ENCODE assay signal across 25 mouse cellular contexts in genomic region chr4:108841920-108842578, GRCm38 (mm10). TPM values are rescaled to one million over a fixed set of nuclear protein-coding genes. Genes with fewer than 3 reads are reported as not detected.
DNase-seq lines count a peak whose midpoint lies in the region; ATAC-seq and TF ChIP-seq lines count a peak whose summit lies in the region.
"Had no signal": no experiment of that assay in that cellular context is flagged by ENCODE, and none has a peak within 500 bp of the region (broad histone marks: within the 10 kb centered on the region; RNA-seq: fewer than 3 reads in every experiment).

No protein-coding gene starts in this region.

- TF ChIP-seq POLR2A in liver, adult 2 months (IDR thresholded peaks at IDR 0.05; ENCODE audit: extremely low read depth, insufficient read depth, low read length), result no peak

- WGBS in heart, embryonic 13.5 days, result 62% methylated on average over 7 of the region's 7 CpGs
- 22% methylated on average over 7 of the region's 7 CpGs for WGBS in liver, adult 2 months
- 70% methylated on average over 7 of the region's 7 CpGs for WGBS in liver, embryonic 12.5 days (ENCODE audit: insufficient replicate concordance)
- WGBS in stomach, embryonic 14.5 days, result 65% methylated on average over 7 of the region's 7 CpGs

- DNase-seq in heart, postnatal 25 days (ENCODE audit: low spot score), result no peak
- peak; percentile 55 for DNase-seq in liver, adult 2 months (ENCODE audit: extremely low read depth, low read depth, low spot score)
- peak; percentile 69 for DNase-seq in yolk sac, embryonic 10.5 days (ENCODE audit: low spot score)
- no peak for DNase-seq in frontal cortex, postnatal 14 days (ENCODE audit: low spot score in 2 of 2)
- DNase-seq: adrenal gland, postnatal 10 days; B cell, adult 2 months; cerebellum, adult 11 months; cerebellum, adult 9-10 months; cerebellum, postnatal 25 days; gastrocnemius, postnatal 36 days; heart, adult 11 months; heart, postnatal 10 days had no signal

- H3K4me3 ChIP-seq in heart, embryonic 13.5 days, result no peak overlapping the region
- no peak overlapping the region for H3K4me3 ChIP-seq in liver, adult 2 months (ENCODE audit: insufficient read depth, low read depth, low read length)
- H3K4me3 ChIP-seq in liver, embryonic 12.5 days, result no peak overlapping the region
- H3K4me3 ChIP-seq in stomach, embryonic 14.5 days (ENCODE audit: low read depth, low read length), result no peak overlapping the region
- H3K4me3 ChIP-seq: embryonic facial prominence, embryonic 12.5 days; heart, embryonic 10.5 days; hindbrain, embryonic 13.5 days had no signal

- H3K9ac ChIP-seq in heart, embryonic 13.5 days, result 0 out of 2 replicates have a peak overlapping the region, but pooled peaks have one; percentile 14
- H3K9ac ChIP-seq in liver, adult 2 months (ENCODE audit: low read depth, low read length), result no peak overlapping the region
- no peak overlapping the region for H3K9ac ChIP-seq in liver, embryonic 12.5 days
- H3K9ac ChIP-seq in stomach, embryonic 14.5 days (replicated peaks; ENCODE audit: low read depth, low read length), result no peak overlapping the region
- H3K9ac ChIP-seq: embryonic facial prominence, embryonic 12.5 days; hindbrain, embryonic 13.5 days had no signal

- intact Hi-C loops in heart, postnatal 25 days (cut with DNase I), result loop anchor here (10.0 kb wide), 1 partner anchor 443 kb away; the partner anchor contains the start of gene Eps15

- peaks cover 20% of the 10 kb centered on the region for H3K36me3 ChIP-seq in heart, embryonic 13.5 days
- no peaks in the 10 kb centered on the region for H3K36me3 ChIP-seq in liver, adult 2 months (ENCODE audit: control insufficient read depth, insufficient read depth, low read length)
- H3K36me3 ChIP-seq in liver, embryonic 12.5 days, result no peaks in the 10 kb centered on the region
- no peaks in the 10 kb centered on the region for H3K36me3 ChIP-seq in stomach, embryonic 14.5 days (ENCODE audit: control insufficient read depth, insufficient read depth, low read length)

- H3K9me3 ChIP-seq in heart, embryonic 13.5 days, result no peaks in the 10 kb centered on the region
- H3K9me3 ChIP-seq in liver, embryonic 12.5 days (replicated peaks), result no peaks in the 10 kb centered on the region
- no peaks in the 10 kb centered on the region for H3K9me3 ChIP-seq in stomach, embryonic 14.5 days (ENCODE audit: control insufficient read depth, low read depth, low read length)
- H3K9me3 ChIP-seq: embryonic facial prominence, embryonic 12.5 days; heart, embryonic 10.5 days; hindbrain, embryonic 13.5 days had no signal

- H3K79me2 ChIP-seq in liver, adult 2 months (ENCODE audit: control insufficient read depth, insufficient read depth, low read length), result peaks cover 13% of the 10 kb centered on the region; the same call in 1 of the 2 replicates

- no peaks in the 10 kb centered on the region for H3K27me3 ChIP-seq in heart, embryonic 13.5 days (replicated peaks)
- no peaks in the 10 kb centered on the region for H3K27me3 ChIP-seq in liver, adult 2 months (ENCODE audit: control insufficient read depth, insufficient read depth, low read length)
- H3K27me3 ChIP-seq in liver, embryonic 12.5 days (replicated peaks), result no peaks in the 10 kb centered on the region
- no peaks in the 10 kb centered on the region for H3K27me3 ChIP-seq in stomach, embryonic 14.5 days (ENCODE audit: control insufficient read depth, insufficient read depth, low read length)
- H3K27me3 ChIP-seq: embryonic facial prominence, embryonic 12.5 days; hindbrain, embryonic 13.5 days had no signal

- ATAC-seq in heart, embryonic 13.5 days (ENCODE audit: extremely low read depth, insufficient number of reproducible peaks, low FRiP score, low TSS enrichment), result no peak
- no peak for ATAC-seq in liver, embryonic 12.5 days
- 0 out of 2 replicates have a peak, but pooled peaks have one; percentile 54 for ATAC-seq in stomach, embryonic 14.5 days (ENCODE audit: insufficient number of reproducible peaks, insufficient read depth, low FRiP score, low read depth)
- ATAC-seq: CD4-positive, CD25-positive, alpha-beta regulatory T cell, adult 4 months; forebrain, embryonic 16.5 days; hindbrain, postnatal 0 days had no signal

- H3K4me2 ChIP-seq in heart, embryonic 13.5 days, result no peak overlapping the region
- H3K4me2 ChIP-seq in liver, embryonic 12.5 days, result no peak overlapping the region
- H3K4me2 ChIP-seq in stomach, embryonic 14.5 days (replicated peaks; ENCODE audit: low read depth, low read length), result no peak overlapping the region
- H3K4me2 ChIP-seq: embryonic facial prominence, embryonic 12.5 days; hindbrain, embryonic 13.5 days had no signal

- peaks cover 38% of the 10 kb centered on the region for H3K4me1 ChIP-seq in heart, embryonic 13.5 days
- 0 out of 2 replicates have a peak, but pooled peaks cover 2% of the 10 kb centered on the region for H3K4me1 ChIP-seq in liver, adult 2 months (ENCODE audit: control insufficient read depth, insufficient read depth, low read length)
- H3K4me1 ChIP-seq in liver, embryonic 12.5 days, result peaks cover 14% of the 10 kb centered on the region
- 0 out of 2 replicates have a peak, but pooled peaks cover 6% of the 10 kb centered on the region for H3K4me1 ChIP-seq in stomach, embryonic 14.5 days (ENCODE audit: control insufficient read depth, insufficient read depth, low read length)
- H3K4me1 ChIP-seq: embryonic facial prominence, embryonic 12.5 days had no signal

- no peak for TF ChIP-seq CTCF in liver, adult 2 months (IDR thresholded peaks at IDR 0.05; ENCODE audit: low read depth, low read length)

- H3K27ac ChIP-seq in heart, embryonic 13.5 days (replicated peaks), result peak overlapping the region; percentile 32; the same call in 1 of the 2 replicates
- H3K27ac ChIP-seq in liver, adult 2 months (replicated peaks; ENCODE audit: insufficient read depth, low read depth, low read length), result no peak overlapping the region
- H3K27ac ChIP-seq in liver, embryonic 12.5 days, result no peak overlapping the region
- H3K27ac ChIP-seq in stomach, embryonic 14.5 days (ENCODE audit: low read length), result peak overlapping the region; percentile 28; the same call in 1 of the 2 replicates
- H3K27ac ChIP-seq: embryonic facial prominence, embryonic 12.5 days; heart, embryonic 10.5 days; hindbrain, embryonic 13.5 days; hindbrain, postnatal 0 days had no signal

RNA-seq across cellular contexts. Expression of gene Kti12, which starts 5.5 kb away (rescaled TPM):
- polyA plus RNA-seq in heart, embryonic 13.5 days (2015; fragmentation: Nextera tagmentation; extraction: Ambion mirVana), result 24.6 and 27.6 TPM in 2 replicates
- 10 to 100 TPM; 20.9 to 23.0 TPM for total RNA-seq in heart, postnatal 25 days (2021)
- 8.1 and 11.1 TPM in 2 replicates for total RNA-seq in liver, adult 2 months (2014; rRNA removed)
- 26.6 and 32.0 TPM in 2 replicates for polyA plus RNA-seq in liver, adult 2 months (2012; rRNA removed)
- polyA plus RNA-seq in liver, embryonic 12.5 days (2016; fragmentation: Nextera tagmentation; extraction: Ambion mirVana), result 71.6 and 74.7 TPM in 2 replicates
- polyA plus RNA-seq in stomach, embryonic 14.5 days (2014; fragmentation: Nextera tagmentation; extraction: Ambion mirVana), result 40.9 and 42.5 TPM in 2 replicates

RNA-seq across cellular contexts. Expression of gene A730015C16Rik, which starts 6.4 kb away (rescaled TPM):
- polyA plus RNA-seq in heart, embryonic 13.5 days (2015; fragmentation: Nextera tagmentation; extraction: Ambion mirVana), result 0.83 and 1.4 TPM in 2 replicates
- not detected for total RNA-seq in heart, postnatal 25 days (2021)
- 0.07 and 0.09 TPM in 2 replicates for total RNA-seq in liver, adult 2 months (2014; rRNA removed)
- polyA plus RNA-seq in liver, adult 2 months (2012; rRNA removed), result 0.09 and 0.37 TPM in 2 replicates
- 0.42 and 0.59 TPM in 2 replicates for polyA plus RNA-seq in liver, embryonic 12.5 days (2016; fragmentation: Nextera tagmentation; extraction: Ambion mirVana)
- polyA plus RNA-seq in stomach, embryonic 14.5 days (2014; fragmentation: Nextera tagmentation; extraction: Ambion mirVana), result 0.58 and 1.9 TPM in 2 replicates
- total RNA-seq: adrenal gland, postnatal 10 days; gastrocnemius, postnatal 36 days; heart, postnatal 10 days had no signal
- polyA plus RNA-seq: CD4-positive, CD25-positive, alpha-beta regulatory T cell, adult 4 months; cortical plate, adult 2 months had no signal

RNA-seq across cellular contexts. Expression of gene Txndc12, which starts 7.6 kb away (rescaled TPM):
- polyA plus RNA-seq in heart, embryonic 13.5 days (2015; fragmentation: Nextera tagmentation; extraction: Ambion mirVana), result 121 and 130 TPM in 2 replicates
- 10 to 100 TPM; 31.2 to 35.1 TPM for total RNA-seq in heart, postnatal 25 days (2021)
- 38.1 and 41.4 TPM in 2 replicates for total RNA-seq in liver, adult 2 months (2014; rRNA removed)
- 15.3 and 19.4 TPM in 2 replicates for polyA plus RNA-seq in liver, adult 2 months (2012; rRNA removed)
- 33.6 and 35.9 TPM in 2 replicates for polyA plus RNA-seq in liver, embryonic 12.5 days (2016; fragmentation: Nextera tagmentation; extraction: Ambion mirVana)
- polyA plus RNA-seq in stomach, embryonic 14.5 days (2014; fragmentation: Nextera tagmentation; extraction: Ambion mirVana), result 111 and 117 TPM in 2 replicates

RNA-seq across cellular contexts. Expression of gene Btf3l4, which starts 8.6 kb away (rescaled TPM):
- 163 and 171 TPM in 2 replicates for polyA plus RNA-seq in heart, embryonic 13.5 days (2015; fragmentation: Nextera tagmentation; extraction: Ambion mirVana)
- 10 to 100 TPM; 76.4 to 78.0 TPM for total RNA-seq in heart, postnatal 25 days (2021)
- 27.3 and 29.9 TPM in 2 replicates for total RNA-seq in liver, adult 2 months (2014; rRNA removed)
- 7.0 and 8.1 TPM in 2 replicates for polyA plus RNA-seq in liver, adult 2 months (2012; rRNA removed)
- polyA plus RNA-seq in liver, embryonic 12.5 days (2016; fragmentation: Nextera tagmentation; extraction: Ambion mirVana), result 67.0 and 73.8 TPM in 2 replicates
- polyA plus RNA-seq in stomach, embryonic 14.5 days (2014; fragmentation: Nextera tagmentation; extraction: Ambion mirVana), result 171 and 187 TPM in 2 replicates

RNA-seq across cellular contexts. Expression of gene Rab3b, which starts 36.8 kb away (rescaled TPM):
- polyA plus RNA-seq in heart, embryonic 13.5 days (2015; fragmentation: Nextera tagmentation; extraction: Ambion mirVana), result 6.7 TPM in 2 replicates
- total RNA-seq in heart, postnatal 25 days (2021), result under 1 TPM; 0.34 to 0.73 TPM
- 0.09 and 0.27 TPM in 2 replicates for total RNA-seq in liver, adult 2 months (2014; rRNA removed)
- 0.96 and 1.4 TPM in 2 replicates for polyA plus RNA-seq in liver, adult 2 months (2012; rRNA removed)
- 3.5 and 4.0 TPM in 2 replicates for polyA plus RNA-seq in liver, embryonic 12.5 days (2016; fragmentation: Nextera tagmentation; extraction: Ambion mirVana)
- polyA plus RNA-seq in stomach, embryonic 14.5 days (2014; fragmentation: Nextera tagmentation; extraction: Ambion mirVana), result 13.9 and 16.3 TPM in 2 replicates
- total RNA-seq: gastrocnemius, adult 8-10 months; hematopoietic stem cell, adult 5-6 weeks; MEL had no signal
- polyA plus RNA-seq: CD4-positive, CD25-positive, alpha-beta regulatory T cell, adult 4 months had no signal

Comparison
In these comparisons a context has a peak if more than half of its experiments do, and no peak if none do; other contexts are left out.
1. H3K27ac ChIP-seq: peak in heart, embryonic 13.5 days (single experiment) and stomach, embryonic 14.5 days (single experiment); none in liver, adult 2 months (single experiment) and liver, embryonic 12.5 days (single experiment).
2. DNase-seq: peak in liver, adult 2 months (single experiment) and yolk sac, embryonic 10.5 days (single experiment); none in heart, postnatal 25 days (single experiment) and frontal cortex, postnatal 14 days (0 of 2).